Comparison of ENCODE assay signal across 9 mouse cellular contexts in genomic region chr2:27973840-27974239, GRCm38 (mm10).
DNase-seq lines count a peak whose midpoint lies in the region; ATAC-seq and TF ChIP-seq lines count a peak whose summit lies in the region.
"Had no signal": no experiment of that assay in that cellular context is flagged by ENCODE, and none has a peak within 500 bp of the region (broad histone marks: within the 10 kb centered on the region; RNA-seq: fewer than 3 reads in every experiment).

No protein-coding gene starts in this region.

- WGBS in cerebellum, adult 2 months, result 58% methylated on average over 3 of the region's 3 CpGs

- no peaks in the 10 kb centered on the region for H3K27me3 ChIP-seq in ES-Bruce4 (ENCODE audit: control insufficient read depth, insufficient read depth, low read length, poor library complexity, severe bottlenecking)
- no peaks in the 10 kb centered on the region for H3K27me3 ChIP-seq in cerebellum, adult 2 months (ENCODE audit: control insufficient read depth, insufficient read depth, low read length)
- H3K27me3 ChIP-seq: limb, embryonic 12.5 days had no signal

- H3K4me3 ChIP-seq in ES-Bruce4 (ENCODE audit: low read depth, low read length), result no peak overlapping the region
- no peak overlapping the region for H3K4me3 ChIP-seq in cerebellum, adult 2 months (replicated peaks; ENCODE audit: insufficient read depth, low read depth, low read length)
- no peak overlapping the region for H3K4me3 ChIP-seq in gastrocnemius, adult 2 months
- H3K4me3 ChIP-seq: limb, embryonic 12.5 days had no signal

- H3K4me1 ChIP-seq in ES-Bruce4 (ENCODE audit: control insufficient read depth, insufficient read depth, low read length), result no peaks in the 10 kb centered on the region
- no peaks in the 10 kb centered on the region; the same call in 1 of the 2 replicates for H3K4me1 ChIP-seq in cerebellum, adult 2 months (ENCODE audit: control insufficient read depth, insufficient read depth, low read length)
- H3K4me1 ChIP-seq: limb, embryonic 12.5 days had no signal

- no peak for ATAC-seq in cerebellum, adult (ENCODE audit: insufficient number of reproducible peaks, low FRiP score, low TSS enrichment)

- peak; percentile 74 for TF ChIP-seq CTCF in ES-Bruce4 (IDR thresholded peaks at IDR 0.05; ENCODE audit: low read depth, low read length)
- peak; percentile 81 for TF ChIP-seq CTCF in cerebellum, adult 2 months (IDR thresholded peaks at IDR 0.05; ENCODE audit: borderline replicate concordance, insufficient read depth, low read depth, low read length)
- TF ChIP-seq CTCF in gastrocnemius, adult 2 months (IDR thresholded peaks at IDR 0.05), result peak; percentile 83

- peak; percentile 53 for DNase-seq in cerebellum, adult 11 months
- DNase-seq in cerebellum, adult 2 months, result peak; percentile 42 to 66
- peak; percentile 74 for DNase-seq in gastrocnemius, adult 2 months
- DNase-seq in layer of hippocampus, adult 9-10 months (ENCODE audit: low spot score), result peak; percentile 44
- DNase-seq in lung, postnatal 36 days, result peak; percentile 80
- DNase-seq in testis, postnatal 10 days (ENCODE audit: low spot score), result peak; percentile 86

- H3K9me3 ChIP-seq in ES-Bruce4 (replicated peaks; ENCODE audit: control insufficient read depth, insufficient read depth, low read length, poor library complexity, severe bottlenecking), result no peaks in the 10 kb centered on the region
- H3K9me3 ChIP-seq: limb, embryonic 12.5 days had no signal

- no peak overlapping the region for H3K27ac ChIP-seq in ES-Bruce4 (ENCODE audit: insufficient read depth, low read length)
- H3K27ac ChIP-seq in cerebellum, adult 2 months (ENCODE audit: insufficient read depth, low read length), result no peak overlapping the region
- H3K27ac ChIP-seq in gastrocnemius, adult 2 months, result no peak overlapping the region
- H3K27ac ChIP-seq: limb, embryonic 12.5 days had no signal

- no peak for TF ChIP-seq EP300 in ES-Bruce4 (IDR thresholded peaks at IDR 0.05; ENCODE audit: insufficient read depth, low read depth, low read length)

- H3K9ac ChIP-seq in ES-Bruce4 (ENCODE audit: low read depth, poor library complexity, severe bottlenecking), result no peak overlapping the region
- H3K9ac ChIP-seq: limb, embryonic 12.5 days had no signal

- intact Hi-C loops in gastrocnemius, adult 2 months (cut with DNase I), result loop anchor here (1.0 to 5.0 kb wide), 3 partner anchors 48 to 422 kb away; no protein-coding TSS in a partner anchor

- H3K36me3 ChIP-seq in ES-Bruce4 (ENCODE audit: control insufficient read depth, insufficient read depth, low read length, poor library complexity, severe bottlenecking), result no peaks in the 10 kb centered on the region

- TF ChIP-seq POLR2A in ES-Bruce4 (IDR thresholded peaks at IDR 0.05; ENCODE audit: insufficient read depth, low read length), result no peak
- TF ChIP-seq POLR2A in cerebellum, adult 2 months (IDR thresholded peaks at IDR 0.05; ENCODE audit: borderline replicate concordance, insufficient read depth, low read length), result no peak
